Mouse (Mus musculus): ENCODE results near the gene Actb. TPM values are rescaled to one million over a fixed set of nuclear protein-coding genes. Genes with fewer than 3 reads are reported as not detected.

Actb gene
- polyA plus RNA-seq, 1 experiment from 2014 or later: 5,943 TPM

DNA sequence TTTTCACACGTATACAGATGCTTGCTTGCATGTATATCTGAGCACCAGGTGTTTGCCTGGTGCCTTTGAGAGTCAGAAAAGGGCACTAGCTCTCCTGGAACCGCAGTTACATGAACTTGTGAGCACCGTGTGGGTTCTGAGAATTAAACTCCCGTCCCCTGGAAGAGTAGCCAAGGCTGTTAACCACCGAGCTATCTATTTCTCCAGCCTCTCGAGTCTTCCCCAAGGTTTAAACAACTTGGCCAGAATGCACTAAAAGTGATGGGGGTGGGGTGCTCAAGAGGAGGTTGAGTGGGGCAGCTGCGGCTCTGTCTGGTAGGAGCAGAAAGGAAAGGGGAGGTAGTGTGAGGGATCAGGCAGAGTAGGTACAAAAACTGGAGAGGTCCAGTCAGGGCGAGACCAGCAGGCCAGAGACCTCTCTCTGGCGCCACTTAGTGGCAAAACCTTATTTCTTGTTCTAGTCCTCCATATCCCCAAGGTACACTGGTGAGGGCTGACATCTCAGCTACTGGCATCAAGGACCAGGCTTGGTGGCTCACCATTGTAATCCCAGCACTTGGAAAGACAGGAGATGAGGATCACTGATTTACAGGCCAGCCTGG is 25.6 kb upstream of the Actb start:
- Histone ChIP-seq H3K27ac (peak overlapping the region; percentile 68), H3K4me2 (peak overlapping the region; percentile 40), H3K4me1 (replicated peaks) (peaks cover 49% of the 10 kb centered on the region), H3K9ac (no peak overlapping the region), H3K36me3 (no peaks in the 10 kb centered on the region), H3K4me3 (0 out of 2 replicates have a peak overlapping the region, but pooled peaks have one; percentile 10), H3K9me3 (replicated peaks) (no peaks in the 10 kb centered on the region), H3K27me3 (no peaks in the 10 kb centered on the region)
- ATAC-seq (replicated peaks; ENCODE audit: insufficient number of reproducible peaks, insufficient read depth, low FRiP score, low read depth): peak; percentile 30
- 14% methylated on average over 9 of the region's 9 CpGs for WGBS

DNA sequence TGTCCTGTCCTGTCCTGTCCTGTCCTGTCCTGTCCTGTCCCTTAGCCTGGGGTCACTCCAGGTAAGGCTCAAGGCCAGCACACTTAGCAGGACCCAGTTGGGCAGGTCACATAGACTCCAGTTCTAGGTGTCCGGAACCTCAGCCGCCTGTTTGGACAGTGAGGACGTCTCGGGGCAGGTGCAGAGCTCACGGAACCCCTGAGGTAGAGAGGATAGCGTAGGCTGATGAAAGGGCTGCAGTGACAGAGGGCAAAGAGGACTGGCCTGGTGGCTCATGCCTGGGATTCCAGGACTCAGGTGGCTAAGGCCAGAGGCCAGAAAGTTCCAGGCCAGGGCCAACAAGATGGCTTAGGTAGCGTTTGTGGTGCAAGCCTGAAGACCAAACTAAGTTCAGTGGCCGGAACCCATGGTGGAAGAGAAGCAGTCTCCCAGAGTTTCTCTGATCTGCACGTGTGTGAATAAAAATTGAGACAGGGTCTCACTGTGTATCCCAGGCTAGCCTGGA is 24.7 kb upstream of the Actb start:
- 78% methylated on average over 9 of the region's 9 CpGs for WGBS
- no peak for ATAC-seq (replicated peaks; ENCODE audit: insufficient number of reproducible peaks, insufficient read depth, low FRiP score, low read depth)
- peaks cover 55% of the 10 kb centered on the region for H3K4me1 ChIP-seq (replicated peaks)
- no peaks in the 10 kb centered on the region for H3K9me3 ChIP-seq (replicated peaks)
- no peak overlapping the region for H3K9ac ChIP-seq
- no peak overlapping the region for H3K4me3 ChIP-seq
- H3K27ac ChIP-seq: peak overlapping the region; percentile 68; the same call in 1 of the 2 replicates
- H3K36me3 ChIP-seq: no peaks in the 10 kb centered on the region
- no peak overlapping the region for H3K4me2 ChIP-seq
- H3K27me3 ChIP-seq: no peaks in the 10 kb centered on the region

DNA sequence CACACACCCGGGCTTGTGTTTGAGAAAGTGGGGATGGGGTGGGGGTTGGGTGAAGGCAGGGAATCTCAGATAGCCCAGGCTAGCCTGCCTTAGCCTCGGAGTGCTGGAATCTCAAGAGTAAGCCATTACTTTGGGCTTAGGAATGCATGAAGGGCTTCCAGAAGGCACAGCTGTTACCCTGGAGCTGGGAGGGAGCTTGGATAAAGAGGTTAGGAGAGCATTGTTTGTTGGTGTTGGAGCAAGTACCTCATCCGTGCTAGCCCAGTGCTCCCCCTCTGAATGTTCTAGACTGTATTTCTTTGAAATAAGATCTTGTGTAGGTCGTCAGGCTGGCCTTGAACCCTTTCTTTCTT is 22.8 kb upstream of the Actb start:
- Histone ChIP-seq H3K4me2 (peak overlapping the region; percentile 78), H3K4me3 (peak overlapping the region; percentile 59), H3K4me1 (replicated peaks) (peaks cover 61% of the 10 kb centered on the region), H3K27ac (peak overlapping the region; percentile 95), H3K9ac (peak overlapping the region; percentile 66), H3K27me3 (no peaks in the 10 kb centered on the region), H3K36me3 (no peaks in the 10 kb centered on the region), H3K9me3 (replicated peaks) (no peaks in the 10 kb centered on the region)
- 13% methylated on average over 4 of the region's 4 CpGs for WGBS
- no peak for ATAC-seq (replicated peaks; ENCODE audit: insufficient number of reproducible peaks, insufficient read depth, low FRiP score, low read depth)

DNA sequence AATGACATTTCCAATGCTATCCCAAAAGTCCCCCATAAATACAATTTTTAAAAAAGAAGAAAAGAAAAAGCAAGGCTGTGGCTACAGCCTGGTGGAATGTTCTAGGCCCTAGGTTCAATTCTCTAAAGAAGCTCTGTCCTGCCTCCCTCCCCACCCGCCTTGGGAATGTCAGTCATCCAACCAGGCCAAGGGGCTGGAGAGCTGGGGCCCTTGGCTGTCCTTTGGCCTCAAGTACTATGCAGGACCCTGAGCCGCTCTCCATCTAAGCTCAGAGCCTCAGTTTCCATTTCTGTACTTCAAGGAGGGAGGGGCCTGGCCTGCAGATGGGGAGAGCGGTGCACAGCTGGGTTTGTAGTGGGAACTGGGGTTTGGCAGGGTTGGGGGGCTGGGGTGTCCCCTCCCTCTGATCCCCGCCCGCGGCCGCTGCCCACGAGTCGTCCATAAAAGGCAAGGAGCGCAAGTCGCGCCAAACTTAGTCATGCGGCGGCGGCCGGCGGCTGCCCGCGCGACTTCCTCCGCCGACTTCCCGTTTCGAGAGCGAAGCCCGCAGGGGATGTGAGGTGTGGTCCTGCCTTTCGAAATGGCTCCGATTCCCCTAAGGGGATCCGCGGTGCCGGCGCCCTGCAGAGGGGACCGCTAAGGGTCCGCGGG is 22.3 kb upstream of the Actb start:
- Histone ChIP-seq H3K27ac (peak overlapping the region; percentile 95), H3K9ac (peak overlapping the region; percentile 66), H3K4me1 (replicated peaks) (peaks cover 63% of the 10 kb centered on the region), H3K27me3 (no peaks in the 10 kb centered on the region), H3K4me3 (peak overlapping the region; percentile 59), H3K9me3 (replicated peaks) (no peaks in the 10 kb centered on the region), H3K4me2 (peak overlapping the region; percentile 78), H3K36me3 (no peaks in the 10 kb centered on the region)
- peak; percentile 41 for ATAC-seq (replicated peaks; ENCODE audit: insufficient number of reproducible peaks, insufficient read depth, low FRiP score, low read depth)
- 1% methylated on average over 35 of the region's 35 CpGs for WGBS

DNA sequence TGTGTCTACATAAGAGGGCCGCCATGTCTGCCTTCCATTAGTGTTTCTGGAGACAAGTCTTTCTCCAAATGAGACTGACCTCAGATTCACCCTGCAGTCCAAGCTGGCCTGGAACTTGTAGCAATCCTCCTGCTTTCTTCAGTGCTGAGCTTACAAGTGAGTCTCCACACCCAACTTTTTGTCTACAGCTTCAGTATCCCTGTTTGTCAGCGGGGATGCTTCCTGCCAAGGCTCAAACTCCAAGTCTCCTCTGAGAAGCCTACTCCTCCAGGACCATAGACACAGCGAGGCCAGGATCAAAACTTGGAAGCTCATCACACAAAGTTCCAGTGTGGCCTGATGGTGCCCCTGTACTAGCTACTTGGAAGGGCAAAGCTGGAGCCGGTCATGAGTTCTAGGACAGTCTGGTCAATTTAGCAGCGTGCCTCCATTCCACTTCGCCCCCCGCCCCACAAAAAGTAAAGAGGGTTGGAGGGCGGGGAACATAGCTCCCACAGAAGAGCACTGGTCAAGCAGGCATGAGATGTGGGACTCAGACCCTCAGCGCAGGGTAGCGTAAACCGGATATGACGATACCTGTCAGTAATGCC is 20.9 kb upstream of the Actb start:
- H3K4me1 ChIP-seq (replicated peaks): peaks cover 63% of the 10 kb centered on the region
- no peak for ATAC-seq (replicated peaks; ENCODE audit: insufficient number of reproducible peaks, insufficient read depth, low FRiP score, low read depth)
- 87% methylated on average over 12 of the region's 12 CpGs for WGBS

DNA sequence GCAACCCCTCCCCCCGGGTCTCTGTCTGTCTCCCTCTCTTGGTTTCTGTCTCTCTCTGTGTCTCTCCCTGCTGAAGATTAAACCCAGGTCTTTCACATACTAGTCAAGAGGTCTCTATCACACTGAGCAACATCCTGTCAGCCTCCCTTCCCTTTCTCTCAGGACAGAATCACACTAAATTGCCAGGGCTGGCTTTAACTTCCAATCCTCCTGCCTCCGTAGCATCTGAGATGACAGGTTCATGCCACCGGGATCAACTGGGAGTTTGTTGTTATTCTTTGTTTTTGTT is 20.3 kb upstream of the Actb start:
- no peaks in the 10 kb centered on the region for H3K27me3 ChIP-seq
- 24% methylated on average over 3 of the region's 3 CpGs for WGBS
- H3K36me3 ChIP-seq: no peaks in the 10 kb centered on the region
- H3K9ac ChIP-seq: peak overlapping the region; percentile 30; the same call in 1 of the 2 replicates
- H3K4me3 ChIP-seq: no peak overlapping the region
- ATAC-seq (replicated peaks; ENCODE audit: insufficient number of reproducible peaks, insufficient read depth, low FRiP score, low read depth): no peak
- H3K27ac ChIP-seq: peak overlapping the region; percentile 90
- H3K9me3 ChIP-seq (replicated peaks): no peaks in the 10 kb centered on the region
- H3K4me1 ChIP-seq (replicated peaks): peaks cover 59% of the 10 kb centered on the region
- peak overlapping the region; percentile 43 for H3K4me2 ChIP-seq

More for the DNA sequence above, 20.9 kb upstream of the Actb start:
- no peaks in the 10 kb centered on the region for H3K36me3 ChIP-seq
- no peaks in the 10 kb centered on the region for H3K27me3 ChIP-seq
- no peak overlapping the region for H3K9ac ChIP-seq
- no peak overlapping the region for H3K4me3 ChIP-seq
- no peaks in the 10 kb centered on the region for H3K9me3 ChIP-seq (replicated peaks)
- no peak overlapping the region for H3K4me2 ChIP-seq
- H3K27ac ChIP-seq: peak overlapping the region; percentile 90

DNA sequence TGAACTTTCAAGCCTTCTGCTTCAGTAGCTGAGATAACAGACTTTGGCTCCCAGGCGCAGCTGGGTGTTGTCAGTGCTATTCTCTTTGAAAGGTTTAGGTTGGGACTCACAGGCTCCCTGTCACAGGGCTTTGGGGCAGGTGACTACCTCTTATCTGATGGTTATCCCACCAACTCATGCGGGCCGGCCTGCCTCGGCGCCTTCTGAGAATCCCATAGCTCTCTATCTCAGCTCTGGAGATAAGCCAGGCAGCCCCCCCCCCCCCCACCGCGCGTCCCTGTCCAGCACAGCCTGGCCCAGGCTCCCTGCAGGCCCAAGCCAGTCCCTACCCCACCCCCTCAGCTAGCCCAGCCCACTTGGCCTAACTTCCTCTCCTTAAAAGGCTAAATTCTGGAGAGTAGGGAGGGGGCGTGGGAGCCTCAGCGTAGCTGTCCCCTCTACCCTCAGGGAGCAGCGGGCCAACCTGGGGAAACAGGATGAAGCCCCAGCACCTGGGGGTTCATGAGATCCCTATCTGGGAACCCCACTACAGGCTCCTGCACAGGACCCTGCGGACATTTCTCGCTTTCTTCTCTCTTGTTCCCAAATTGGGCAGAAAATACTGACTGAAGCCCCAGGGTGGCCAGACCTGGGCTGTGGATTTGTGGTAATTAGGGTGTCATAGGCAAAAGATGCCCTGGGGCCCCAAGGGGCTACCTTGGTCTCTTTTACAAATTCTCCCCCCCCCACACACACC is 19.8 kb upstream of the Actb start:
- peak overlapping the region; percentile 13; the same call in 1 of the 2 replicates for H3K4me3 ChIP-seq
- whole genome bisulfite sequencing: 7% methylated on average over 13 of the region's 13 CpGs

DNA sequence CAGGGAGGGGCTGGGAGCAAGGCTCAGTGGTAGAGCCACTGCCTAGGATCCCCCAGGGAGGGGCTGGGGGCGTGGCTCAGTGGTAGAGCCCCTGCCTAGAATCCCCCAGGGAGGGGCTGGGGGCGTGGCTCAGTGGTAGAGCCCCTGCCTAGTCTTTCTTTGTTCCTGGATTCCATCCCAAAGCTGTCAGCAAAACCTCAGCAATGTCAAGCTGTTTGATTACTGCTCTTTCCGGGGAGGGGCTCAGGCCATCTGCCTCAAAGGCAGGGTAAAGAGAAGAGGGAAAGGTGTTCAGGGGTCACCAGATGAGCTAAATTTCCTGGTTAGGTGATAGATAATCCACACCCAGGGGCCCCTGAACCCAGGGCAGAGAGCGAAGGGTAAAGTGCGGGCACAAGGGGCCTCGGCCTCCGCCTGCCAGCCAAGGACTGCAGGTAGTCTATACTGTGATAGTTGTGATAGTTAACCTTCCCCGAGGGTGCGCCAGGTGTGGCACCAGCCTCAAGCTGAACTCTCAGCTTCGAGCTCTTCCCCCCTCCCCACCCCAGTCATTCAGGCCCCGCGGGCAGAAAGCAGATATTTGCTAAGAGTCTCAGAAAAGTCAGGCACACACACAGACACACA is 17.9 kb upstream of the Actb start:
- Histone ChIP-seq H3K9me3 (replicated peaks) (no peaks in the 10 kb centered on the region), H3K9ac (no peak overlapping the region), H3K4me1 (replicated peaks) (peaks cover 54% of the 10 kb centered on the region), H3K36me3 (no peaks in the 10 kb centered on the region), H3K27ac (no peak overlapping the region), H3K4me2 (no peak overlapping the region), H3K27me3 (no peaks in the 10 kb centered on the region), H3K4me3 (no peak overlapping the region)
- WGBS: 66% methylated on average over 12 of the region's 12 CpGs
- no peak for ATAC-seq (replicated peaks; ENCODE audit: insufficient number of reproducible peaks, insufficient read depth, low FRiP score, low read depth)

More for the DNA sequence above, 19.8 kb upstream of the Actb start:
- H3K4me2 ChIP-seq: peak overlapping the region; percentile 43
- peaks cover 59% of the 10 kb centered on the region for H3K4me1 ChIP-seq (replicated peaks)
- no peaks in the 10 kb centered on the region for H3K9me3 ChIP-seq (replicated peaks)
- H3K27ac ChIP-seq: peak overlapping the region; percentile 90
- peak; percentile 77 for ATAC-seq (replicated peaks; ENCODE audit: insufficient number of reproducible peaks, insufficient read depth, low FRiP score, low read depth)
- no peaks in the 10 kb centered on the region for H3K36me3 ChIP-seq
- peak overlapping the region; percentile 30 for H3K9ac ChIP-seq
- no peaks in the 10 kb centered on the region for H3K27me3 ChIP-seq

DNA sequence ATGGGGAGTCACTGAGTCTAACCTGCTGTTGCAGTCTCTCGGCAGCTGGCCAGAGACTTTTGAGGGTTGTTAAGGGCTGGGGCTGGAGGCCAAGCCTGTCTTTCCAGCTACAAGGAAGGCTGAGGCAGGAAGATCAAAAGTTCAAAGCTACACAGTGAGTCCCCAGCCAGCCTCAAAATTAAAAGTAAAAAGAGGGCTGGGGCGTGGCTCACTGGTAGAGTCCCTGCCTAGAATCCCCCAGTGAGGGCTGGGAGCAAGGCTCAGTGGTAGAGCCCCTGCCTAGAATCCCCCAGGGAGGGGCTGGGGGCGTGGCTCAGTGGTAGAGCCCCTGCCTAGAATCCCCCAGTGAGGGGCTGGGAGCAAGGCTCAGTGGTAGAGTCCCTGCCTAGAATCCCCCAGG is 17.2 kb upstream of the Actb start:
- Histone ChIP-seq H3K27me3 (no peaks in the 10 kb centered on the region), H3K9ac (no peak overlapping the region), H3K27ac (no peak overlapping the region), H3K4me1 (replicated peaks) (peaks cover 50% of the 10 kb centered on the region), H3K4me2 (no peak overlapping the region), H3K36me3 (no peaks in the 10 kb centered on the region), H3K9me3 (replicated peaks) (no peaks in the 10 kb centered on the region), H3K4me3 (no peak overlapping the region)
- ATAC-seq (replicated peaks; ENCODE audit: insufficient number of reproducible peaks, insufficient read depth, low FRiP score, low read depth): no peak
- 81% methylated on average over 3 of the region's 3 CpGs for WGBS

DNA sequence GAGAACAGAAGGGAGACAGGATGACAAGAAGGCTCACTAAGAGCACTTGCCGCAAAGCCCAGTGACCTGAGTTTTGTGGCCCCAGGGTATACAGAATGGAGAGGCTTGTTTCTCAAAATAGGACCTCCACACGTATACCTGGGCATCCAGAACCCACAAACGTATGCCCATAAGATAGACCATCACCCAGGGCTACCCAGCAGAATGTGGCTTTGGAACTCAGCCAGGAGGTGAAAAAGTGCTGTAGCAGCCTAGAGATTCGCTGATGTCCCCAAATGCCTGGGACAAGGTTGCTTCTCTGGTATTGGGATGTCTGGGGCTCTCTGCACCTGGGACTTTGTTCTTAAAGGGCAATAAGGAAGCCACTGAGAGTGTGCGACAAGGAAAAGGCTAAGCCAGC is 15.7 kb upstream of the Actb start:
- Histone ChIP-seq H3K9me3 (replicated peaks) (no peaks in the 10 kb centered on the region), H3K27me3 (no peaks in the 10 kb centered on the region), H3K4me2 (no peak overlapping the region), H3K4me1 (replicated peaks) (peaks cover 39% of the 10 kb centered on the region), H3K27ac (no peak overlapping the region), H3K4me3 (no peak overlapping the region), H3K36me3 (no peaks in the 10 kb centered on the region), H3K9ac (no peak overlapping the region)
- WGBS: 84% methylated on average over 5 of the region's 5 CpGs
- ATAC-seq (replicated peaks; ENCODE audit: insufficient number of reproducible peaks, insufficient read depth, low FRiP score, low read depth): no peak

DNA sequence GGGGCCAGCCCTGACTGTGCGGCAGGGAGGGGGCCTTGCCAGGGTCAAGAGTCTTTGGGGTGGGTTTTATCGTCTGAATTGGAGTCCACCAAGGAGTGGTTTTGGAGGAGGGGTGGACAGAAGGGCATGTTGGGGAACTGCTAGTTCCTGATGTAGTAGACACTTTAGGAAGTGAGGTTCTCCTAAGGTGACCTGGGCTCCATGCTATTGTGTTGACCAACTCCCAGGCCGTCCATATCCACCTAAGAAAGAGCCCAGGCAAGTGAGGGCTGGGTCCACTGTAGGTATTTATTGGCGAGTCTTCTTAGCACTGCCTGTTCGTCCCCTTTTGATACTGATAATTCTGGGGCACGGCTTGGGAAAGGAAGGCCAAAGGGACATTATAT is 14.5 kb upstream of the Actb start:
- Histone ChIP-seq H3K27me3 (no peaks in the 10 kb centered on the region), H3K9ac (no peak overlapping the region), H3K9me3 (replicated peaks) (no peaks in the 10 kb centered on the region), H3K36me3 (no peaks in the 10 kb centered on the region), H3K4me1 (replicated peaks) (peaks cover 31% of the 10 kb centered on the region), H3K4me2 (peak overlapping the region; percentile 34), H3K27ac (peak overlapping the region; percentile 78), H3K4me3 (no peak overlapping the region)
- no peak for ATAC-seq (replicated peaks; ENCODE audit: insufficient number of reproducible peaks, insufficient read depth, low FRiP score, low read depth)
- WGBS: 47% methylated on average over 6 of the region's 6 CpGs
